Mouse (Mus musculus): Measurements from ENCODE around the gene Atp5s. TPM values are rescaled to one million over a fixed set of nuclear protein-coding genes. Genes with fewer than 3 reads are reported as not detected.

Gene Atp5s
- polyA plus RNA-seq, 1 experiment from 2014 or later, result 32.5 TPM

- 83% methylated on average over 17 of the region's 17 CpGs for WGBS
These were observed 31.3 kb upstream of the Atp5s start for GRCm38 (mm10) chr12:69693471-69693870.

GRCm38 (mm10) chr12:69696746-69697145 is 28.0 kb upstream of the Atp5s start:
- Histone ChIP-seq H3K27ac (replicated peaks) (no peak overlapping the region), H3K4me1 (no peaks in the 10 kb centered on the region), H3K36me3 (0 out of 2 replicates have a peak, but pooled peaks cover 12% of the 10 kb centered on the region), H3K4me3 (replicated peaks) (no peak overlapping the region), H3K27me3 (no peaks in the 10 kb centered on the region), H3K9me3 (replicated peaks) (no peaks in the 10 kb centered on the region), H3K4me2 (replicated peaks) (no peak overlapping the region), H3K9ac (no peak overlapping the region)
- WGBS, result 80% methylated on average over 5 of the region's 5 CpGs
- no peak for ATAC-seq (ENCODE audit: insufficient number of reproducible peaks, low FRiP score, low TSS enrichment, low read depth)

More at GRCm38 (mm10) chr12:69693471-69693870, 31.3 kb upstream of the Atp5s start:
- ATAC-seq (ENCODE audit: insufficient number of reproducible peaks, low FRiP score, low TSS enrichment, low read depth), result no peak
- no peak overlapping the region for H3K4me2 ChIP-seq (replicated peaks)
- H3K4me1 ChIP-seq, result no peaks in the 10 kb centered on the region
- no peak overlapping the region for H3K4me3 ChIP-seq (replicated peaks)
- no peak overlapping the region for H3K27ac ChIP-seq (replicated peaks)
- no peak overlapping the region for H3K9ac ChIP-seq
- H3K36me3 ChIP-seq, result 0 out of 2 replicates have a peak, but pooled peaks cover 4% of the 10 kb centered on the region
- no peaks in the 10 kb centered on the region for H3K27me3 ChIP-seq
- H3K9me3 ChIP-seq (replicated peaks), result no peaks in the 10 kb centered on the region

GRCm38 (mm10) chr12:69698352-69698751 is 26.4 kb upstream of the Atp5s start:
- Histone ChIP-seq H3K4me3 (replicated peaks) (no peak overlapping the region), H3K36me3 (0 out of 2 replicates have a peak, but pooled peaks cover 17% of the 10 kb centered on the region), H3K4me1 (no peaks in the 10 kb centered on the region), H3K9ac (no peak overlapping the region), H3K27me3 (no peaks in the 10 kb centered on the region), H3K27ac (replicated peaks) (no peak overlapping the region), H3K4me2 (replicated peaks) (no peak overlapping the region), H3K9me3 (replicated peaks) (no peaks in the 10 kb centered on the region)
- peak; percentile 73; the same call in 1 of the 2 replicates for ATAC-seq (ENCODE audit: insufficient number of reproducible peaks, low FRiP score, low TSS enrichment, low read depth)
- 71% methylated on average over 6 of the region's 6 CpGs for WGBS

GRCm38 (mm10) chr12:69704799-69705458 is 19.8 kb upstream of the Atp5s start:
- Histone ChIP-seq H3K9ac (no peak overlapping the region), H3K4me3 (replicated peaks) (no peak overlapping the region), H3K9me3 (replicated peaks) (no peaks in the 10 kb centered on the region), H3K27ac (replicated peaks) (no peak overlapping the region), H3K27me3 (no peaks in the 10 kb centered on the region), H3K4me1 (no peaks in the 10 kb centered on the region), H3K4me2 (replicated peaks) (no peak overlapping the region), H3K36me3 (peaks cover 6% of the 10 kb centered on the region; the same call in 1 of the 2 replicates)
- no peak for ATAC-seq (ENCODE audit: insufficient number of reproducible peaks, low FRiP score, low TSS enrichment, low read depth)
- 85% methylated on average over 11 of the region's 11 CpGs for WGBS

- H3K9ac ChIP-seq, result no peak overlapping the region
- H3K4me1 ChIP-seq, result no peaks in the 10 kb centered on the region
- no peaks in the 10 kb centered on the region for H3K27me3 ChIP-seq
- no peak overlapping the region for H3K4me2 ChIP-seq (replicated peaks)
- H3K9me3 ChIP-seq (replicated peaks), result no peaks in the 10 kb centered on the region
- H3K4me3 ChIP-seq (replicated peaks), result no peak overlapping the region
- no peak for ATAC-seq (ENCODE audit: insufficient number of reproducible peaks, low FRiP score, low TSS enrichment, low read depth)
- H3K27ac ChIP-seq (replicated peaks), result no peak overlapping the region
- peaks cover 20% of the 10 kb centered on the region; the same call in 1 of the 2 replicates for H3K36me3 ChIP-seq
These were observed 11.1 kb upstream of the Atp5s start for GRCm38 (mm10) chr12:69713628-69714027.

- H3K9ac ChIP-seq, result no peak overlapping the region
- WGBS, result 94% methylated on average over 3 of the region's 3 CpGs
These were observed 1.9 kb upstream of the Atp5s start for GRCm38 (mm10) chr12:69722857-69723256.

GRCm38 (mm10) chr12:69723376-69723775 is 1.4 kb upstream of the Atp5s start:
- 45% methylated on average over 2 of the region's 2 CpGs for WGBS
- peaks cover 9% of the 10 kb centered on the region for H3K9me3 ChIP-seq (replicated peaks)
- H3K27me3 ChIP-seq, result no peaks in the 10 kb centered on the region
- peak overlapping the region; percentile 64 for H3K4me3 ChIP-seq (replicated peaks)
- H3K4me2 ChIP-seq (replicated peaks), result peak overlapping the region; percentile 87
- H3K36me3 ChIP-seq, result peaks cover 15% of the 10 kb centered on the region
- peaks cover 15% of the 10 kb centered on the region for H3K4me1 ChIP-seq
- no peak overlapping the region for H3K9ac ChIP-seq
- ATAC-seq (ENCODE audit: insufficient number of reproducible peaks, low FRiP score, low TSS enrichment, low read depth), result no peak
- H3K27ac ChIP-seq (replicated peaks), result no peak overlapping the region

More at GRCm38 (mm10) chr12:69722857-69723256, 1.9 kb upstream of the Atp5s start:
- Histone ChIP-seq H3K27me3 (no peaks in the 10 kb centered on the region), H3K36me3 (peaks cover 19% of the 10 kb centered on the region), H3K27ac (replicated peaks) (no peak overlapping the region), H3K4me3 (replicated peaks) (no peak overlapping the region), H3K4me2 (replicated peaks) (no peak overlapping the region), H3K4me1 (peaks cover 15% of the 10 kb centered on the region), H3K9me3 (replicated peaks) (peaks cover 9% of the 10 kb centered on the region)
- no peak for ATAC-seq (ENCODE audit: insufficient number of reproducible peaks, low FRiP score, low TSS enrichment, low read depth)

GRCm38 (mm10) chr12:69724018-69724710 is 586 bp upstream of the Atp5s start:
- Histone ChIP-seq H3K4me1 (peaks cover 15% of the 10 kb centered on the region), H3K4me3 (replicated peaks) (peak overlapping the region; percentile 64), H3K9ac (peak overlapping the region; percentile 60), H3K9me3 (replicated peaks) (peaks cover 8% of the 10 kb centered on the region), H3K36me3 (peaks cover 11% of the 10 kb centered on the region), H3K27me3 (no peaks in the 10 kb centered on the region), H3K4me2 (replicated peaks) (peak overlapping the region; percentile 87), H3K27ac (replicated peaks) (peak overlapping the region; percentile 82; the same call in 1 of the 2 replicates)
- no peak for ATAC-seq (ENCODE audit: insufficient number of reproducible peaks, low FRiP score, low TSS enrichment, low read depth)
- WGBS, result 2% methylated on average over 24 of the region's 24 CpGs

GRCm38 (mm10) chr12:69729246-69729645 is 4.5 kb downstream of the Atp5s start:
- Histone ChIP-seq H3K36me3 (no peaks in the 10 kb centered on the region), H3K9ac (no peak overlapping the region), H3K4me1 (peaks cover 5% of the 10 kb centered on the region), H3K27me3 (no peaks in the 10 kb centered on the region), H3K27ac (replicated peaks) (no peak overlapping the region), H3K4me2 (replicated peaks) (no peak overlapping the region), H3K4me3 (replicated peaks) (no peak overlapping the region), H3K9me3 (replicated peaks) (no peaks in the 10 kb centered on the region)
- 80% methylated on average over 1 of the region's 1 CpGs for WGBS
- no peak for ATAC-seq (ENCODE audit: insufficient number of reproducible peaks, low FRiP score, low TSS enrichment, low read depth)

GRCm38 (mm10) chr12:69730306-69730705 is 5.6 kb downstream of the Atp5s start:
- Histone ChIP-seq H3K27me3 (no peaks in the 10 kb centered on the region), H3K4me3 (replicated peaks) (no peak overlapping the region), H3K4me1 (peaks cover 3% of the 10 kb centered on the region), H3K36me3 (no peaks in the 10 kb centered on the region), H3K27ac (replicated peaks) (no peak overlapping the region), H3K9me3 (replicated peaks) (no peaks in the 10 kb centered on the region), H3K9ac (no peak overlapping the region), H3K4me2 (replicated peaks) (no peak overlapping the region)
- 83% methylated on average over 1 of the region's 1 CpGs for WGBS
- ATAC-seq (ENCODE audit: insufficient number of reproducible peaks, low FRiP score, low TSS enrichment, low read depth), result no peak

GRCm38 (mm10) chr12:69732221-69732620 is 7.5 kb downstream of the Atp5s start:
- H3K4me3 ChIP-seq (replicated peaks), result no peak overlapping the region
- no peak overlapping the region for H3K27ac ChIP-seq (replicated peaks)
- H3K36me3 ChIP-seq, result no peaks in the 10 kb centered on the region
- H3K4me1 ChIP-seq, result no peaks in the 10 kb centered on the region; the same call in 1 of the 2 replicates
- 32% methylated on average over 5 of the region's 5 CpGs for WGBS
- H3K9ac ChIP-seq, result no peak overlapping the region
- no peaks in the 10 kb centered on the region for H3K27me3 ChIP-seq
- ATAC-seq (ENCODE audit: insufficient number of reproducible peaks, low FRiP score, low TSS enrichment, low read depth), result no peak
- no peak overlapping the region for H3K4me2 ChIP-seq (replicated peaks)
- H3K9me3 ChIP-seq (replicated peaks), result no peaks in the 10 kb centered on the region

Measured in embryonic facial prominence, embryonic 15.5 days (tissue).